Mouse (Mus musculus) forebrain, embryonic 15.5 days (tissue): ENCODE results near the gene Efemp2. TPM values are rescaled to one million over a fixed set of nuclear protein-coding genes. Genes with fewer than 3 reads are reported as not detected.

Experiments
- ATAC-seq: fragments of 200-750 bp; cut with Nextera tagmentation; replicated peaks from 2 replicates; pipeline ENCODE4 v1.8.0; 2017; ENCODE audit warnings: mild to moderate bottlenecking, moderate TSS enrichment, moderate library complexity
- H3K27ac ChIP-seq: fragments of 300-500 bp; sonication (generic); replicated peaks from 2 replicates; pipeline ENCODE4 v1.5.1; 2015; ENCODE audit warnings: mild to moderate bottlenecking, inconsistent platforms
- H3K27me3 ChIP-seq: fragments of 300-500 bp; sonication (generic); 2 replicates; pipeline ENCODE4 v1.6.1; 2015; ENCODE audit warnings: inconsistent platforms
- H3K36me3 ChIP-seq: fragments of 300-500 bp; sonication (generic); 2 replicates; pipeline ENCODE4 v1.6.1; 2015; ENCODE audit warnings: mild to moderate bottlenecking, inconsistent platforms
- H3K4me1 ChIP-seq: fragments of 300-500 bp; sonication (generic); 2 replicates; pipeline ENCODE4 v1.6.1; 2015; ENCODE audit warnings: inconsistent platforms
- H3K4me2 ChIP-seq: fragments of 300-500 bp; sonication (generic); replicated peaks from 2 replicates; pipeline ENCODE4 v1.6.1; 2015; ENCODE audit warnings: mild to moderate bottlenecking, inconsistent platforms
- H3K4me3 ChIP-seq: fragments of 300-500 bp; sonication (generic); 2 replicates; pipeline ENCODE4 v1.5.1; 2015; ENCODE audit warnings: mild to moderate bottlenecking, inconsistent platforms
- H3K9ac ChIP-seq: fragments of 300-500 bp; sonication (generic); replicated peaks from 2 replicates; pipeline ENCODE4 v1.6.1; 2015; ENCODE audit warnings: mild to moderate bottlenecking, inconsistent platforms
- H3K9me3 ChIP-seq: fragments of 300-500 bp; sonication (generic); 2 replicates; pipeline ENCODE4 v1.6.1; 2016; ENCODE audit warnings: inconsistent platforms
- WGBS: fragments of 180-500 bp; shearing (Covaris S2); methylation state at CpG from one replicate; pipeline ENCODE4 v1.1.7; 2015; ENCODE audit warnings: mixed read lengths; 5-methylcytosine and 5-hydroxymethylcytosine counted together
- polyA plus RNA-seq: library from polyadenylated mRNA; unstranded; fragments of >200 nt; fragmentation: Nextera tagmentation; extraction: Ambion mirVana; gene quantifications from 2 replicates; pipeline ENCODE4 v1.2.1, GENCODE M21; 2015

The Efemp2 gene
- polyA plus RNA-seq, 1 experiment from 2014 or later = 30.1 TPM

DNA sequence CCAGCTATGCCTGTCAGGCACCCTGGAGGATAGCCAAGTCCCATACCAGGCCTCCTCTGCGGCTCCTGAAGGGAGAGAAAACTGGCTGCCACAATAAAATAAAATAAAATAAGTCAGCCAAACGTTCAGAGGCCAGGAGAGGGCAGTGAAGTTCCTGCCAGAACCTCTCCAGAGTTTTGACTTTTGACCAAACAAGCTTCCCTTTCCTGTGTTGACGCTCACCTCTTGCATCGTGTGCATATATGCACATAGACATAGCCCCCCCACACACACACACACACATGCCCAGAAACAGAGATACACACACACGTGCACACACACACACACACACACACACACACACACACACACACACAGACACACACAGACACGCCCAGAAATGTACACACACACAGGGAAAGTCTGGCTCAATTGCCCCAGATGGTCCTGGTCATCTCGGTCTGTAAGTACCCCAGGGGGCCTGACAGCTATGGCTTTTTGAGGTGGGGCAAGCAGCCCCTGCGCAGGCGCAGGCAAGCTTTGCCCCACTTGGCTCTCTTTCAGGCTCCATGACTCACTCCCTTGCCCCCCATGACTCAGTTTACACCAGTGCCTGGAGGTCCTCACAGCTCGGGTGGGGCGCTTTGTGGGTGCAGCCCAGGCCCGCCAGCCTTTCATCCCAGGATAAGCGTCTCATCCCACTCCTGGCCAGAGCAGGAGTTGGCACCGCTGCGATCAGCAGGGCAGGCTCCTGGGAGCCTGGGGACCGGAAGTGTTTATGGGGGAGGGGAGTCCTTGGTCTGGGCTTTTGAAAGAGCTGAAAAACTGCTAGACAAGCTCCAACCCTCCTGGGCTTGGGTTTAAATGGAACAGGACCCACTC, 40.5 kb upstream of the Efemp2 start:
- H3K9ac ChIP-seq = no peak overlapping the region

DNA sequence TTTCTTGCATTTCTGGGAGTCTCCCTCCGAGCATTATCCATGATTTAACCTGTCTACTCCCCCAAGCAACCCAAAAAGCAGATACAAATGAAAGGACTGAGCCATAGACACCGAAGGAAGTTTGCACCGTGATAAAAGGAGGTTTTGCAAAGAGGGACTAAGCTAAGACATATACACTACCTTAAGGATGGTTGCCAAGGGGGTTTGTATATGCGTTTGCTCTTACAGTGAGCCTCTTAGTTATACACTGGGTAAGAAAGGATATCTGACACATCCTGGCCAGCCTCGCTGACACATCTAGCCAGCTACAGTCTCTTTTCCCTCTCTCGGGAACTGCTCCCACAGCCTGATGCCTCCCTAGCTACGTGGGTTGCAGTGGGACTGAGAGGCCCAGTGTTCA, 39.8 kb upstream of the Efemp2 start:
- H3K4me2 ChIP-seq = no peak overlapping the region
- WGBS = 73% methylated on average over 7 of the region's 7 CpGs
- no peak overlapping the region for H3K9ac ChIP-seq
- H3K27ac ChIP-seq = no peak overlapping the region
- H3K9me3 ChIP-seq = no peaks in the 10 kb centered on the region
- no peak for ATAC-seq
- H3K27me3 ChIP-seq = 0 out of 2 replicates have a peak, but pooled peaks cover 3% of the 10 kb centered on the region
- H3K4me1 ChIP-seq = peaks cover 5% of the 10 kb centered on the region
- H3K4me3 ChIP-seq = no peak overlapping the region
- no peaks in the 10 kb centered on the region for H3K36me3 ChIP-seq

More for the DNA sequence above, 40.5 kb upstream of the Efemp2 start:
- Histone ChIP-seq H3K4me1 (peaks cover 5% of the 10 kb centered on the region), H3K36me3 (no peaks in the 10 kb centered on the region), H3K9me3 (no peaks in the 10 kb centered on the region), H3K27ac (peak overlapping the region; percentile 6; the same call in 1 of the 2 replicates), H3K4me3 (peak overlapping the region; percentile 9; the same call in 1 of the 2 replicates), H3K27me3 (0 out of 2 replicates have a peak, but pooled peaks cover 3% of the 10 kb centered on the region), H3K4me2 (peak overlapping the region; percentile 40)
- WGBS = 14% methylated on average over 16 of the region's 16 CpGs
- no peak for ATAC-seq

DNA sequence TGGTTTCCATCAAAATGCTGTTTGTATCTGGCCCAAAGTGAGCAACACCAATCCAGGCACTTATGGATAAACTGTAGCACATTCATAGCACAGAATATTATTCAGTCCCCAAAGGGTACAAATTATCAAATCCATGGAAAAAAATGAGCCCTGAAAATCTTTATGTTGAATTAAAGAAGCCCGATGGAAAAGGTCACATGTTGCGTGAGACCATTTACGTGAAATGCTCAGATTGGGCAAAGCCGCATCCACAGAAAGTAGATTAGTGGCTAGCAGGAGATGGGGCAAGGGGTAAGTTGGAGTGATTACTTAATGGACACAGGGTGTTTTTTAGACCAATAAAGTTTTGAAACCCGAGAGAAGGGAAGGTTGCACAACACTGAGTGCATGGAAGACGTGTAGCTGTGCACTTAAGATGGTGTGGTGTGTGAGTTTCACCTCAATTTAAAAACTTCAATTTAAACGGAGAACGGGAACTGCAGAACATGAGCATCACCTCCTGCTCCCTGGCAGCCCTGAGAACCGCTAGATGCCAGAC, 29.3 kb upstream of the Efemp2 start:
- Histone ChIP-seq H3K27me3 (peaks cover 42% of the 10 kb centered on the region), H3K4me1 (peaks cover 18% of the 10 kb centered on the region), H3K36me3 (no peaks in the 10 kb centered on the region), H3K9ac (no peak overlapping the region), H3K4me2 (no peak overlapping the region), H3K4me3 (no peak overlapping the region), H3K27ac (no peak overlapping the region), H3K9me3 (no peaks in the 10 kb centered on the region)
- 68% methylated on average over 9 of the region's 9 CpGs for WGBS
- no peak for ATAC-seq

GRCm38 (mm10) chr19:5444954-5445353, 28.8 kb upstream of the Efemp2 start:
- peaks cover 47% of the 10 kb centered on the region for H3K27me3 ChIP-seq
- H3K4me3 ChIP-seq = no peak overlapping the region
- peaks cover 18% of the 10 kb centered on the region for H3K4me1 ChIP-seq
- H3K9me3 ChIP-seq = no peaks in the 10 kb centered on the region
- H3K27ac ChIP-seq = no peak overlapping the region
- WGBS = 49% methylated on average over 7 of the region's 7 CpGs
- H3K9ac ChIP-seq = no peak overlapping the region
- no peak for ATAC-seq
- H3K36me3 ChIP-seq = no peaks in the 10 kb centered on the region
- no peak overlapping the region for H3K4me2 ChIP-seq

GRCm38 (mm10) chr19:5445747-5446146, 28.0 kb upstream of the Efemp2 start:
- peaks cover 54% of the 10 kb centered on the region for H3K27me3 ChIP-seq
- WGBS = 90% methylated on average over 5 of the region's 5 CpGs

GRCm38 (mm10) chr19:5447515-5448353, 26.0 kb upstream of the Efemp2 start, which contains the start of gene Fosl1:
TSS of gene Fosl1 (plus strand) at chr19:5447547.
- peaks cover 18% of the 10 kb centered on the region for H3K4me1 ChIP-seq
- no peaks in the 10 kb centered on the region for H3K9me3 ChIP-seq
- WGBS = 2% methylated on average over 69 of the region's 70 CpGs
- no peaks in the 10 kb centered on the region for H3K36me3 ChIP-seq
- H3K27me3 ChIP-seq = peaks cover 54% of the 10 kb centered on the region
- H3K4me3 ChIP-seq = peak within 1 kb of the TSS; percentile 52
- H3K27ac ChIP-seq = no peak within 1 kb of the TSS
- ATAC-seq = peak; percentile 73
- peak within 1 kb of the TSS; percentile 96 for H3K4me2 ChIP-seq
- peak within 1 kb of the TSS; percentile 38 for H3K9ac ChIP-seq

More at GRCm38 (mm10) chr19:5445747-5446146, 28.0 kb upstream of the Efemp2 start:
- Histone ChIP-seq H3K27ac (no peak overlapping the region), H3K4me1 (peaks cover 18% of the 10 kb centered on the region), H3K4me3 (no peak overlapping the region), H3K4me2 (no peak overlapping the region), H3K36me3 (no peaks in the 10 kb centered on the region), H3K9ac (no peak overlapping the region), H3K9me3 (no peaks in the 10 kb centered on the region)
- no peak for ATAC-seq

- Histone ChIP-seq H3K4me1 (peaks cover 18% of the 10 kb centered on the region), H3K9ac (no peak overlapping the region), H3K4me3 (peak overlapping the region; percentile 52), H3K27ac (no peak overlapping the region), H3K36me3 (no peaks in the 10 kb centered on the region), H3K4me2 (peak overlapping the region; percentile 96), H3K27me3 (peaks cover 54% of the 10 kb centered on the region), H3K9me3 (no peaks in the 10 kb centered on the region)
- no peak for ATAC-seq
- 9% methylated on average over 36 of the region's 36 CpGs for WGBS
Observed at GRCm38 (mm10) chr19:5448354-5449150, 25.2 kb upstream of the Efemp2 start.

- WGBS = 82% methylated on average over 3 of the region's 3 CpGs
- Histone ChIP-seq H3K36me3 (0 out of 2 replicates have a peak, but pooled peaks cover 3% of the 10 kb centered on the region), H3K4me3 (no peak overlapping the region), H3K27ac (no peak overlapping the region), H3K4me1 (peaks cover 20% of the 10 kb centered on the region), H3K9ac (no peak overlapping the region), H3K9me3 (no peaks in the 10 kb centered on the region), H3K4me2 (no peak overlapping the region), H3K27me3 (peaks cover 52% of the 10 kb centered on the region)
- ATAC-seq = no peak
Observed at GRCm38 (mm10) chr19:5449673-5450072, 24.1 kb upstream of the Efemp2 start.

DNA sequence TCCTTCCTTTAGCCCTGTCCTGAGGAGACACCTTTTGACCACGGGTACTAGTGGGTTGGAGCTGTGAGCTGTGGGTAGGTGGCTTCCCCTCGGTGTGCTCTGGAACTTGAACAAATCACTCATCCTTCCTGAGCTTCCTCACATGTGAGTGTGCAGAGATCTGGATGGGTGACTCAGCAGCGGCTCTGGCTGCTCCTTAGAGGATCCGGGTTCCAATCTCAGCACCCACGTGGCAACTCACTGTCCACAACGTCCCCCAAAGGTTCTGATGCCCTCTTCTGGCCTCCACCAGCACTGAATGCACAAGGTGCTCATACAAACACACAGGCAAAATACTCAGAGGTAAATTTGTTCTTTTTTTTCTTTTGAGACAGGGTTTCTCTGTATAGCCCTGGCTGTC, 22.0 kb upstream of the Efemp2 start:
- ATAC-seq = no peak
- Histone ChIP-seq H3K4me3 (no peak overlapping the region), H3K9me3 (no peaks in the 10 kb centered on the region), H3K36me3 (0 out of 2 replicates have a peak, but pooled peaks cover 3% of the 10 kb centered on the region), H3K4me2 (no peak overlapping the region), H3K4me1 (peaks cover 39% of the 10 kb centered on the region), H3K27ac (no peak overlapping the region), H3K27me3 (peaks cover 39% of the 10 kb centered on the region), H3K9ac (no peak overlapping the region)
- 84% methylated on average over 6 of the region's 6 CpGs for WGBS

- Histone ChIP-seq H3K36me3 (0 out of 2 replicates have a peak, but pooled peaks cover 3% of the 10 kb centered on the region), H3K4me2 (peak overlapping the region; percentile 94), H3K9ac (peak overlapping the region; percentile 68; the same call in 1 of the 2 replicates), H3K9me3 (no peaks in the 10 kb centered on the region), H3K4me1 (peaks cover 35% of the 10 kb centered on the region), H3K27ac (no peak overlapping the region), H3K27me3 (peaks cover 15% of the 10 kb centered on the region), H3K4me3 (0 out of 2 replicates have a peak overlapping the region, but pooled peaks have one; percentile 59)
- ATAC-seq = no peak
- WGBS = 76% methylated on average over 12 of the region's 12 CpGs
Observed at GRCm38 (mm10) chr19:5455037-5455436, 18.7 kb upstream of the Efemp2 start.

GRCm38 (mm10) chr19:5455568-5455967, 18.2 kb upstream of the Efemp2 start:
- 60% methylated on average over 8 of the region's 8 CpGs for WGBS
- no peak overlapping the region; the same call in 1 of the 2 replicates for H3K27ac ChIP-seq
- peak overlapping the region; percentile 59 for H3K4me3 ChIP-seq
- ATAC-seq = no peak
- peaks cover 10% of the 10 kb centered on the region; the same call in 1 of the 2 replicates for H3K27me3 ChIP-seq
- H3K36me3 ChIP-seq = 0 out of 2 replicates have a peak, but pooled peaks cover 3% of the 10 kb centered on the region
- H3K4me1 ChIP-seq = peaks cover 37% of the 10 kb centered on the region
- peak overlapping the region; percentile 94 for H3K4me2 ChIP-seq
- H3K9me3 ChIP-seq = no peaks in the 10 kb centered on the region
- H3K9ac ChIP-seq = peak overlapping the region; percentile 68
